Mouse (Mus musculus) heart, embryonic 12.5 days (tissue): ENCODE measurements around the gene Dync1h1. TPM values are rescaled to one million over a fixed set of nuclear protein-coding genes. Genes with fewer than 3 reads are reported as not detected.

ENCODE experiments used
- ATAC-seq: fragments of 200-750 bp; cut with Nextera tagmentation; 2 replicates; pipeline ENCODE4 v1.8.0; 2017; ENCODE audit warnings: moderate TSS enrichment, moderate library complexity; ENCODE audit not compliant: insufficient number of reproducible peaks, low FRiP score
- H3K27ac ChIP-seq: fragments of 300-500 bp; sonication (generic); 2 replicates; pipeline ENCODE4 v1.5.1; 2016; ENCODE audit warnings: mild to moderate bottlenecking, moderate library complexity; ENCODE audit not compliant: poor library complexity, severe bottlenecking
- H3K27me3 ChIP-seq: fragments of 300-500 bp; sonication (generic); replicated peaks from 2 replicates; pipeline ENCODE4 v1.6.1; 2016; ENCODE audit warnings: mild to moderate bottlenecking, moderate library complexity
- H3K36me3 ChIP-seq: fragments of 300-500 bp; sonication (generic); 2 replicates; pipeline ENCODE4 v1.6.1; 2016; ENCODE audit warnings: mild to moderate bottlenecking, moderate library complexity
- H3K4me1 ChIP-seq: fragments of 300-500 bp; sonication (generic); replicated peaks from 2 replicates; pipeline ENCODE4 v1.6.1; 2016; ENCODE audit warnings: mild to moderate bottlenecking
- H3K4me2 ChIP-seq: fragments of 300-500 bp; sonication (generic); 2 replicates; pipeline ENCODE4 v1.6.1; 2016; ENCODE audit warnings: mild to moderate bottlenecking, moderate library complexity
- H3K4me3 ChIP-seq: fragments of 300-500 bp; sonication (generic); 2 replicates; pipeline ENCODE4 v1.5.1; 2016; ENCODE audit warnings: mild to moderate bottlenecking
- H3K9ac ChIP-seq: fragments of 300-500 bp; sonication (generic); 2 replicates; pipeline ENCODE4 v1.6.1; 2016; ENCODE audit warnings: mild to moderate bottlenecking, moderate library complexity
- H3K9me3 ChIP-seq: fragments of 300-500 bp; sonication (generic); replicated peaks from 2 replicates; pipeline ENCODE4 v1.6.1; 2016; ENCODE audit warnings: mild to moderate bottlenecking, moderate library complexity
- WGBS: fragments of 180-500 bp; shearing (Covaris S2); methylation state at CpG from one replicate; pipeline ENCODE4 v1.1.7; 2016; 5-methylcytosine and 5-hydroxymethylcytosine counted together
- polyA plus RNA-seq: library from polyadenylated mRNA; unstranded; fragments of >200 nt; fragmentation: Nextera tagmentation; extraction: Ambion mirVana; gene quantifications from 2 replicates; pipeline ENCODE4 v1.2.1, GENCODE M21; 2016

Dync1h1 gene
- polyA plus RNA-seq, 1 experiment from 2014 or later: 48.2 TPM

DNA sequence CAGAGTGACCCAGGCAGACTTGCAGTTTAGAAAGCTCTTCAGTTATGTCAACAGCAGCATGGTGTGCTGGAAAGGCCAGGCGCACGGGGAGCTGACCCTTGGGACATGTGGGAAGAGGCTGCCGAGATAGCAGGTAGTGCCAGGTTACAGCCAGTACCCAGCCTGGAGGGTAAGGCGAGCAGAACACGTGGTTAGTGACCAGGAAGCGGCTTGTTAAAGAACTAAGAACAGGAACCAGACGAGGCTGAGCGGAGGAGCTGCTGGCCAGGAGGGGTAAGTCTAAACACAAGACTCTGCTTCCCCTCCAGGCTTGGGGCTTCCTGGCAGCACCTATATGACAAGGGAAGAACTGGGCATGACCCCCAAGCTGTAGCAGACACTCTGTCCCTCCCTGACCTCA is 27.6 kb upstream of the Dync1h1 start:
- H3K4me2 ChIP-seq: no peak overlapping the region
- H3K9ac ChIP-seq: no peak overlapping the region
- H3K9me3 ChIP-seq: no peaks in the 10 kb centered on the region
- no peaks in the 10 kb centered on the region for H3K4me1 ChIP-seq
- WGBS: 78% methylated on average over 8 of the region's 8 CpGs
- peaks cover 83% of the 10 kb centered on the region for H3K36me3 ChIP-seq
- H3K4me3 ChIP-seq: no peak overlapping the region
- H3K27ac ChIP-seq: no peak overlapping the region
- H3K27me3 ChIP-seq: no peaks in the 10 kb centered on the region
- no peak for ATAC-seq

DNA sequence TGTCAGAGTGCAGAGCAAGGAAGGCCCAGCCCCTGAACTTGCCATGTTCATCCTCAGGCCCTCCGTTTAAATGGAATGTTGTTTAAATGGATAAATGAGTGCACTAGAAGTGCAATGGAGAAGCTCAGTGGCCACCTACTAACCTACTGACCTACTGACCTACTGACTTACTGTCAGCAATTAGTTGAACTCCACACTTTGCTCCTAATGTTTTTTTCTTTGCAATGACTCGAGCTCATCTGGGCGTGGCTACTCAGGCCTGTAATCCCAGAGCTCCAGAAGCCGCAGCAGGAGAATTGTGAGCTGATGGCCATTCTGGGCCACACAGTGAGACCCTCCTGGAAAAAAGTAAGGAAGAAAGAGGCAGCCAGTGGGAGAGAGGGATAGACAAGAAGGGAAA is 25.3 kb upstream of the Dync1h1 start:
- Histone ChIP-seq H3K27ac (no peak overlapping the region), H3K9ac (no peak overlapping the region), H3K27me3 (no peaks in the 10 kb centered on the region), H3K4me3 (no peak overlapping the region), H3K9me3 (no peaks in the 10 kb centered on the region), H3K4me1 (no peaks in the 10 kb centered on the region), H3K36me3 (peaks cover 83% of the 10 kb centered on the region), H3K4me2 (no peak overlapping the region)
- 79% methylated on average over 4 of the region's 4 CpGs for WGBS
- no peak for ATAC-seq

DNA sequence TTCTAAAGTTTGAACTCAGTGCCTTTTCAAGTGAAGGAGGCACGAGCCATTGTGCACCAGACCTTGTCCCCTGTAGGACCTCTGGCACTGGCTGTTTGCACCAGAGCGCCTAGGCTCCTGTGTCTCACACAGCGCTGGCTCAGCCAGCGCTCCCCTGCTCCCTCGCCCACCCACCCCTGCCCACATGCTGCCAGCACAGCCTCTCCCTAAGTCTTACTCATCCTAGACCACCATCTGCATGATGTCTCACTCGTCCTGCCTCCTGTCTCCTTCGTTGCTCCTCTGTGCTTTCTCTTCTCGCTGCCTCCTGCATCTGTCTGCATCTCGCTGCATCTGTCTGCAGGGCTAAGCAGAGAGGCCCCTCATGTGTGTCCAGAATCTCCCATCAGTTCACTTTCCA is 22.9 kb upstream of the Dync1h1 start:
- WGBS: 83% methylated on average over 9 of the region's 9 CpGs
- ATAC-seq: no peak
- no peaks in the 10 kb centered on the region for H3K27me3 ChIP-seq
- H3K27ac ChIP-seq: no peak overlapping the region
- H3K4me2 ChIP-seq: no peak overlapping the region
- no peak overlapping the region for H3K4me3 ChIP-seq
- H3K9ac ChIP-seq: no peak overlapping the region
- H3K4me1 ChIP-seq: no peaks in the 10 kb centered on the region
- H3K9me3 ChIP-seq: no peaks in the 10 kb centered on the region
- peaks cover 67% of the 10 kb centered on the region for H3K36me3 ChIP-seq

GRCm38 (mm10) chr12:110588622-110589021 is 12.6 kb upstream of the Dync1h1 start:
- Histone ChIP-seq H3K4me3 (no peak overlapping the region), H3K9me3 (no peaks in the 10 kb centered on the region), H3K36me3 (no peaks in the 10 kb centered on the region), H3K4me1 (peaks cover 12% of the 10 kb centered on the region), H3K27ac (no peak overlapping the region), H3K27me3 (no peaks in the 10 kb centered on the region), H3K4me2 (no peak overlapping the region), H3K9ac (no peak overlapping the region)
- no peak for ATAC-seq
- WGBS: 67% methylated on average over 6 of the region's 6 CpGs

- peak; percentile 21 for ATAC-seq
- H3K4me2 ChIP-seq: peak overlapping the region; percentile 93
Observed at GRCm38 (mm10) chr12:110590804-110591259, 10.4 kb upstream of the Dync1h1 start.

GRCm38 (mm10) chr12:110591260-110591883 is 9.9 kb upstream of the Dync1h1 start:
- Histone ChIP-seq H3K27ac (peak overlapping the region; percentile 93), H3K9ac (peak overlapping the region; percentile 83), H3K27me3 (no peaks in the 10 kb centered on the region), H3K9me3 (no peaks in the 10 kb centered on the region), H3K4me1 (peaks cover 12% of the 10 kb centered on the region), H3K4me3 (peak overlapping the region; percentile 80), H3K4me2 (peak overlapping the region; percentile 93), H3K36me3 (no peaks in the 10 kb centered on the region)
- WGBS: under 1% methylated on average over 56 of the region's 56 CpGs
- peak; percentile 98 for ATAC-seq

More at GRCm38 (mm10) chr12:110590804-110591259, 10.4 kb upstream of the Dync1h1 start:
- Histone ChIP-seq H3K4me3 (peak overlapping the region; percentile 80), H3K27ac (peak overlapping the region; percentile 93), H3K4me1 (peaks cover 12% of the 10 kb centered on the region), H3K9me3 (no peaks in the 10 kb centered on the region), H3K27me3 (no peaks in the 10 kb centered on the region), H3K36me3 (no peaks in the 10 kb centered on the region), H3K9ac (peak overlapping the region; percentile 81)
- WGBS: 1% methylated on average over 15 of the region's 15 CpGs

DNA sequence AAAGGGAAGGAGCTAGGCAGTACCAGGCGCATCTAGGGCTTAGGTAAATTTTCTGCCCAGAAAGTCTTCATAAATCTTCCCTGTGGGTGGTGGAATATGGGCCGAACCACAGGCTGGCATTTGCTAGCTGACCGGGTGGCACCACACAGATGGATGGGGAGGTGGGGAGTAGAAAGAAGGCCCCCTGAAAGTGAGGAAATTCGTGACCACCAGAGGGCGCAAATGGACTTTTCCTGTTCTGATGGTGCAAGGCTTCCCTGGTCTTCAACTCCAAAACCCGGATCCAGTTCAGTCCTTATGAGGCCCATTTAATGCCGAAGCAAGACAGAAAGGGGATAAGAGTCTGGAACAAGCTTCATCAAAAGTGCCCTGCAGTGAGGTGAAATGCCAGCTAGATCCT is 2.7 kb upstream of the Dync1h1 start:
- H3K27me3 ChIP-seq: peaks cover 9% of the 10 kb centered on the region
- WGBS: 9% methylated on average over 7 of the region's 7 CpGs
- H3K4me1 ChIP-seq: peaks cover 15% of the 10 kb centered on the region
- no peak overlapping the region for H3K9ac ChIP-seq
- H3K4me2 ChIP-seq: no peak overlapping the region
- no peak overlapping the region for H3K4me3 ChIP-seq
- H3K36me3 ChIP-seq: no peaks in the 10 kb centered on the region
- no peak for ATAC-seq
- no peaks in the 10 kb centered on the region for H3K9me3 ChIP-seq
- H3K27ac ChIP-seq: no peak overlapping the region

DNA sequence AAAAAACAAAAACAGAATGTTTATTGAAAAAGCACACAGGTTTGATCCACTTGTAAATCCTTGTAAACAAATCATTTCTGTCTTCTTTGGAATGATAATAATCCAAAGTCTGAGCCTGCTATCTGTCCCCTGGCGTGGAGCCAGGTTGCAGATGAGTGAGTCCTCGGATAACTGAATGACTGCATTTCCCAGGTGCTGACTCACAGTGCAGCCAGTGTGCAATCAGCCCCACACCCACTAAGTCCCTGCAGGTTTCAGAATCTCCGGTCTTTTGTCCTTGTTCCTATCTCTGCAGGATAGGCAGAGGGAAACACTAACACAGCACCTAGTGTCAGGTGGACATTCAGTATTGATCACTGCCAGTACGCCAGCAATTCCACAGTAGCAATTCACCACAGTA is 1.5 kb upstream of the Dync1h1 start:
- no peak overlapping the region for H3K4me2 ChIP-seq
- no peak overlapping the region for H3K4me3 ChIP-seq
- peaks cover 9% of the 10 kb centered on the region for H3K27me3 ChIP-seq
- no peaks in the 10 kb centered on the region for H3K9me3 ChIP-seq
- H3K4me1 ChIP-seq: peaks cover 24% of the 10 kb centered on the region
- 59% methylated on average over 4 of the region's 4 CpGs for WGBS
- ATAC-seq: no peak
- H3K36me3 ChIP-seq: no peaks in the 10 kb centered on the region
- H3K9ac ChIP-seq: no peak overlapping the region
- no peak overlapping the region for H3K27ac ChIP-seq

- Histone ChIP-seq H3K4me2 (peak overlapping the region; percentile 88), H3K27ac (no peak overlapping the region), H3K4me3 (peak overlapping the region; percentile 99), H3K4me1 (peaks cover 26% of the 10 kb centered on the region), H3K36me3 (no peaks in the 10 kb centered on the region), H3K9ac (peak overlapping the region; percentile 99), H3K9me3 (no peaks in the 10 kb centered on the region), H3K27me3 (peaks cover 9% of the 10 kb centered on the region)
- ATAC-seq: no peak
- 54% methylated on average over 13 of the region's 13 CpGs for WGBS
Observed at GRCm38 (mm10) chr12:110600225-110600991, 844 bp upstream of the Dync1h1 start.

- Histone ChIP-seq H3K9me3 (no peaks in the 10 kb centered on the region), H3K4me2 (no peak overlapping the region), H3K27me3 (no peaks in the 10 kb centered on the region), H3K4me1 (peaks cover 28% of the 10 kb centered on the region), H3K4me3 (no peak overlapping the region), H3K27ac (no peak overlapping the region), H3K36me3 (peaks cover 7% of the 10 kb centered on the region; the same call in 1 of the 2 replicates), H3K9ac (no peak overlapping the region)
- WGBS: 84% methylated on average over 3 of the region's 3 CpGs
- ATAC-seq: no peak
Observed at GRCm38 (mm10) chr12:110606161-110606560, 4.9 kb downstream of the Dync1h1 start.

DNA sequence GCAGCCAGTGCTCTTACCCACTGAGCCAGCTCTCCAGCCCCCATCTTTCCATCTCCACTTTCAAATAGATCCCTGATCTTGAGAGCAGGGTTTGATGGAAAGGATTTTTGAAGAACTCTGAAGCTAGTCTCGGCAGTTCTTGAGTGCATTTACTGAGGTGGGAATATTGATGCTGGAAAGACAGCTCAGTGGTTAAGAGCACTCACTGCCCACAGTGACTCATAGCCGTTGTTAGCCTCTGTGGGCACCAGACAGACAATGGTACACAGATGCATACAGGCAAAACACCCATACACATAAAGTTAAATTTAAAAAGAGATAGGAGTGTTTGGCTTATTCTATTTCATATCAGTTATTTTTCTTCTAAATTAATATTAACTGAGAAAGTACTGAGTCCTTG is 5.4 kb downstream of the Dync1h1 start:
- Histone ChIP-seq H3K36me3 (peaks cover 9% of the 10 kb centered on the region), H3K9me3 (no peaks in the 10 kb centered on the region), H3K4me3 (no peak overlapping the region), H3K4me2 (no peak overlapping the region), H3K27me3 (no peaks in the 10 kb centered on the region), H3K4me1 (peaks cover 28% of the 10 kb centered on the region), H3K27ac (no peak overlapping the region), H3K9ac (no peak overlapping the region)
- no peak for ATAC-seq
- WGBS: 81% methylated on average over 2 of the region's 2 CpGs
